Mouse (Mus musculus) cerebellum, adult 2 months (tissue): ENCODE measurements around the gene Myof. TPM values are rescaled to one million over a fixed set of nuclear protein-coding genes. Genes with fewer than 3 reads are reported as not detected.
A peak's percentile ranks its signal among the peaks of the same experiment; 100 is the strongest.

ENCODE experiments used
- DNase-seq, 2 experiments: peaks; one replicate each; pipeline ENCODE4 v3.0.0; 2021
- H3K27ac ChIP-seq: fragments of 200-500 bp; 2 replicates; pipeline ENCODE4 v1.5.1; 2012; ENCODE audit warnings: low read length, control low read depth, inconsistent platforms; ENCODE audit not compliant: insufficient read depth
- H3K27me3 ChIP-seq: fragments of 200-500 bp; 2 replicates; pipeline ENCODE4 v1.6.1; 2012; ENCODE audit warnings: inconsistent platforms, mild to moderate bottlenecking, low read length, moderate library complexity; ENCODE audit not compliant: control insufficient read depth, insufficient read depth
- H3K4me1 ChIP-seq: fragments of 200-500 bp; 2 replicates; pipeline ENCODE4 v1.6.1; 2011; ENCODE audit warnings: low read length; ENCODE audit not compliant: control insufficient read depth, insufficient read depth
- H3K4me3 ChIP-seq: fragments of 200-500 bp; replicated peaks from 2 replicates; pipeline ENCODE3; 2011; ENCODE audit warnings: mild to moderate bottlenecking, low read depth, low read length, control low read depth; ENCODE audit not compliant: insufficient read depth
- CTCF ChIP-seq: fragments of 200-500 bp; IDR thresholded peaks from 2 replicates; pipeline ENCODE4 v1.5.1; 2011; ENCODE audit warnings: low read depth, mild to moderate bottlenecking, control low read depth, low read length, moderate library complexity, borderline replicate concordance; ENCODE audit not compliant: insufficient read depth
- POLR2A ChIP-seq: fragments of 200-500 bp; IDR thresholded peaks from 2 replicates; pipeline ENCODE4 v1.6.1; 2011; ENCODE audit warnings: low read length, control low read depth, borderline replicate concordance; ENCODE audit not compliant: insufficient read depth
- WGBS: fragments of 180-500 bp; shearing (Covaris S2); methylation state at CpG from one replicate; pipeline ENCODE4 v1.1.7; 2018; 5-methylcytosine and 5-hydroxymethylcytosine counted together
- polyA plus RNA-seq: library from polyadenylated mRNA; depleted of rRNA; stranded (reverse); fragments of >200 nt; gene quantifications from 2 replicates; pipeline ENCODE4 v1.2.3, GENCODE M21; 2012

Myof gene
- polyA plus RNA-seq, 1 experiment, result 2.1 TPM

DNA sequence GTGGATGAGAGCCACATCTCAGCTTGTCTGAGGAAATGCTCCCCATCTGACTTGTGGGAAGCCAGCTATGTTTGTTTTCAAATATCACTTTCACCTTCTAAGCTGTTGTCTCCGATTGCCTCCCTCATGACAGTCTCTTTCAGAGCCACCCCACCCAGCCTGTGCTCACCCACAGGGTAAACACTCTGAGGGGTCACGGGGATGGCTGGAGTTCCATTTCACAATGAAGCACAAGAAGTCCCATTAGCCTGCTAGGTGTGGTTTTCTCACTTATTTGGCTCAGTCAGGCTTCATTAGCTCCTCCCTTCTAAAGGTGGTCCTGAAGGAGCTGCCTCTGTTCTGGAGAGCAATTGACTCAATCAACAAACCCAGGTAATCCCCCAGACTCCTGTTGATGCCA lies 7.6 kb downstream of the Myof start:
- no peaks in the 10 kb centered on the region for H3K27me3 ChIP-seq
- no peak for DNase-seq
- no peak overlapping the region for H3K4me3 ChIP-seq
- WGBS, result 83% methylated on average over 2 of the region's 2 CpGs
- no peaks in the 10 kb centered on the region for H3K4me1 ChIP-seq
- no peak for TF ChIP-seq CTCF
- TF ChIP-seq POLR2A, result no peak
- H3K27ac ChIP-seq, result no peak overlapping the region

DNA sequence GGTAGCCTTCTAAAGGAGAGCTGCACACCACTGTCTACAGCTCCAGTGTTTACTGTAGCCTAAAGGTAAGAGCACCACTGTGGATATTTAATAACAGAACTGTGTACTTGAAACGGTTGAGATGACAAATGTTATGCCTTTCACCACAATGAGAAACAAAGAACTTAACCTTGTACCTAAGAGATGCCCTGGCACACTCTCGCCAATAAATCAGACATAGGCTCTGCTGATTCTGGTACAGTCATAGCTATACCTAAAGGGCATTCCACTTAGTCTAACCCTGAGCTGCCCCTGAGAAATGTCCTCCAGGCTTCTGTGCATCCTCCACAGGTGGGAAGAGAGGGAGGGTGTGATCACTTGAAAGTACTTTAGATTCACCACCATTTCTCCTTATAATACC lies 8.7 kb downstream of the Myof start:
- TF ChIP-seq CTCF (no peak), POLR2A (no peak)
- Histone ChIP-seq H3K4me1 (no peaks in the 10 kb centered on the region), H3K4me3 (no peak overlapping the region), H3K27me3 (no peaks in the 10 kb centered on the region), H3K27ac (no peak overlapping the region)
- 75% methylated on average over 2 of the region's 2 CpGs for WGBS
- no peak for DNase-seq

DNA sequence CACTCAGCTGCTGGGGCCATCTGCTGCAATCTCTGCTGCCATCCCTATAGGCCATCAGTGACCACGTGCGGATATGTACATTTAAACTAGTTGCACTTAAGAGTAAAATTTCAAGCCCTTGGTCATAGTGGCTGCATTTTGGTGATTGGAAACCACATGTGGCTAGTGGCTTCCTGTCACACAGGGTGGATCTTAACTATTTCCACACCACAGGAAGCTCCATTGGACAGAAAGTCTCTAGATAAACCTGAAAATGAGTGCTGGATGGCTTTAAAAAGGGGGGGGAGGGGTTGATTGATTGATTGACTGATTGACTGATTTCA lies 9.7 kb downstream of the Myof start:
- no peak for TF ChIP-seq POLR2A
- TF ChIP-seq CTCF, result no peak
- Histone ChIP-seq H3K4me1 (no peaks in the 10 kb centered on the region), H3K4me3 (no peak overlapping the region), H3K27ac (no peak overlapping the region), H3K27me3 (no peaks in the 10 kb centered on the region)
- WGBS, result 89% methylated on average over 2 of the region's 2 CpGs
- DNase-seq, result no peak

DNA sequence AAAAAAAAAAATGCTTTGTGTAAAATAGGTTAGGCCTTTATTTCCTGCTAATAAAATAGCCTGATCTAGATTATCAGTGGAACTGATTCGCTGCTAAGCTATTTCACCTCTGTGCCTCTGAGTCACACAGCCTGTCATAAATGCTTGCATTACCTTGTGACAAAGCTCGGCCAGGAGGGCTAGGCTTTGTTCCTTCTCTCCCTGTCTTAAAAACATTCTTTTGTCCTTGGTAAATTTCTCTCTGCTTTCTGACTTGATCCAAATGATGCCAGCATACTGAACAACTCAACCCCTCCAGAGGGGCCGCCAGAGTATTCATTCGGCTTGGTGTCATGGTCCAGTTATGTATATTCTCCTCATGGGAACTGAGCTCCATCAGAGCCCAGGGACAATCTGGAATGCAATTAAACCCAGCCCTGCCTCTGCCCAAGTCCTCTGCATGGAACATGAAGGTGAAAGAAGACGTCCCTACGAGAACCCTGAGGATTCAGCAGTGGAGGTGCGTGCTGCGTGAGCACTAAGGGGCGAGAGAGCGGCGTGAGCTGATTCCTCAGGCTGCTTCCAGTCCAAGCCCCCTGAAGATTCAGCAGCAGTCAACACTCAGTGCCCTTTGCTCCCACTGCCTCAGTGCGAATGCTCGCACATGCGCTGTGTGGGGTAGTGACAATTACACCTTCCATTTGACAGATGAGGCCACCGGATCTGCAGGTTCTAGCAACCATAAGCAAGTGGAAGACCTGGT lies 10.2 kb downstream of the Myof start:
- no peak overlapping the region for H3K27ac ChIP-seq

DNA sequence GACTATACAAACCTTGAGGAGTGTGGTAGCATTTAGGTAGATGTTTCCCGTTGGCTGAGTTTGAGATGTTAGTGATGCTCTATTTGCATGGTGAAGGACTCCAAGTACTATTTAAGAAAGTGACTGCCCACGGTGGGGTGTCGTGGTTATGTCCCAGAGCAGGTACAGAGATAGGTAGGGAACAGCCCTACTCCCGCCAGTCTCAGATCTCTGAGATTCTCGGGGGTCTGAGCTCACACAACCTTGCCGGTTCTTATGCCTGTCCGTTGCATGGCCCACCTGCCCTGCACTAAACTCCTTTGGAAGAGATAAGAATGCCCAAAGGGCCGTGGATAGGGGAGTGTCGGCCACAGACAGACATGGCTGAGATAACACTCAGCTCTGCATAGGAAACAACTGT lies 12.2 kb downstream of the Myof start:
- TF ChIP-seq CTCF (no peak), POLR2A (no peak)
- no peak overlapping the region for H3K27ac ChIP-seq
- DNase-seq, result no peak
- H3K4me1 ChIP-seq, result no peaks in the 10 kb centered on the region
- H3K4me3 ChIP-seq, result no peak overlapping the region
- WGBS, result 70% methylated on average over 9 of the region's 9 CpGs
- H3K27me3 ChIP-seq, result no peaks in the 10 kb centered on the region

More for the DNA sequence above, 10.2 kb downstream of the Myof start:
- H3K4me1 ChIP-seq, result no peaks in the 10 kb centered on the region
- no peak for DNase-seq
- TF ChIP-seq POLR2A (no peak), CTCF (no peak)
- WGBS, result 88% methylated on average over 15 of the region's 15 CpGs
- H3K27me3 ChIP-seq, result no peaks in the 10 kb centered on the region
- H3K4me3 ChIP-seq, result no peak overlapping the region

DNA sequence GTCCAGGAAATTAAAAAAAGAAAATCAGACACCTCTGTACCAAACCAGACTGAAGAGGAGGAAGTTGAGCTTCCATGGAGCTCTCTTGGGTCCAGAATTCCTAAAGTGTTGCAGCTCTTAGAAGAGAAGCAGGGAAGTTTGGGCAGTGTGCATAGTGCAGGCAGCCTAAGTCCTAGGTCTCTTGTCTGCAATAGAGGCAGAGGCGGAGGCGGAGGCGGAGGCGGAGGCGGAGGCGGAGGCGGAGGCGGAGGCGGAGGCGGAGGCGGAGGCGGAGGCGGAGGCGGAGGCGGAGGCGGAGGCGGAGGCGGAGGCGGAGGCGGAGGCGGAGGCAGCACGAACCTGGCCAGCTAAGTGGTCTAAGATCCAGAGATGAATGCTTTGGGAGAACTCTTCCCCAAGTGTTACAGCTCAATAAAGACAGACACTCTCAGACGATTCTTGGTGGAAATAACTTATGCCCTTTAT lies 12.7 kb downstream of the Myof start:
- Histone ChIP-seq H3K4me3 (no peak overlapping the region), H3K27me3 (no peaks in the 10 kb centered on the region), H3K4me1 (no peaks in the 10 kb centered on the region), H3K27ac (no peak overlapping the region)
- no peak for TF ChIP-seq POLR2A
- no peak for TF ChIP-seq CTCF
- 2% methylated on average over 15 of the region's 23 CpGs for WGBS
- DNase-seq, result peak; percentile 48 to 56

DNA sequence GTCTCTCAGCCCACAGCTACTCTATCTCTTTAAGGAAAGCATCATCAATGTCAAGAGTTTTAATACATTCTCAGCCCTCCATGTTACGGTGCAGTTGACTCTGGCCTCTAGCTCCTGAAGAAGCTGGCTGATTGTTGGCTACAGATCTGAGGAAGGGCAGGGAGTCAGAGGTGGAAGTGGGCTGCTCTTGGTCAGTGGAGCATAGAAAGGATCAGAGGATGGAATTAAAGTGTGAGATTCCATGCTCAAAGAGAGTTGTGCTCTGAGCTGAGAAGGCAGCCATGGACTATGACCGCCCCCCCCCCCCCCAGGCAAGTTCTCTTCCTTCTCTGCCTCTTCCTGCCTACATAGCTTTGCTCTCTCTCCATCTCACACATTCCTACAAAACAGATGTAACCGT lies 13.5 kb downstream of the Myof start:
- no peak for DNase-seq
- Histone ChIP-seq H3K4me1 (no peaks in the 10 kb centered on the region), H3K27ac (no peak overlapping the region), H3K27me3 (no peaks in the 10 kb centered on the region), H3K4me3 (no peak overlapping the region)
- 60% methylated on average over 3 of the region's 3 CpGs for WGBS
- no peak for TF ChIP-seq CTCF
- TF ChIP-seq POLR2A, result no peak

DNA sequence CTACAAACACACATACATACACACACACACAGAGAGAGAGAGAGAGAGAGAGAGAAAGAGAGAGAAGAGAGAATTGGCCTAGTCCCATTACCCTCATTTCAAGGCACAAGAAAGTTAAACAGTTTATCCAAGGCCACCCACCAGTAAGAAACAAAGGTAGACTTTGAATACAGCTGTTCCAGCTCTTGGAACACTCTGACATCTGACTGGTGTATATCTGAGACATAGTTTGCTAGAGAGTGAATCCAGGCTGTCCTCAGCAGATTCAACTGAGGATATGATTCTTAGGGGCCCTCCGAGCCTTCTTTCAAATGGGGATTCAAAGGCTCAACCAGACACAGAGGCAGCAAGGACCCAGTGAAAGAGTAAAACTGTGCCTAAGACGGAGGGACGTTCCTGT lies 14.1 kb downstream of the Myof start:
- H3K27me3 ChIP-seq, result no peaks in the 10 kb centered on the region
- no peaks in the 10 kb centered on the region for H3K4me1 ChIP-seq
- 90% methylated on average over 3 of the region's 3 CpGs for WGBS
- no peak overlapping the region for H3K27ac ChIP-seq
- no peak overlapping the region for H3K4me3 ChIP-seq
- DNase-seq, result no peak
- TF ChIP-seq POLR2A (no peak), CTCF (no peak)
